Mouse (Mus musculus): ENCODE results near the gene Podn.

Gene Podn

GRCm38 (mm10) chr4:107998641-107999332, 97.5 kb downstream of the Podn start:
- DNase-seq (ENCODE audit: low spot score), result peak; percentile 63

GRCm38 (mm10) chr4:107996418-107996986, 99.7 kb downstream of the Podn start:
- DNase-seq (ENCODE audit: low spot score), result no peak

GRCm38 (mm10) chr4:107995727-107996126, 100.5 kb downstream of the Podn start:
- no peak for DNase-seq (ENCODE audit: low spot score)

- no peak for DNase-seq (ENCODE audit: low spot score)
Observed at GRCm38 (mm10) chr4:107995011-107995410, 101.2 kb downstream of the Podn start.

- DNase-seq (ENCODE audit: low spot score), result peak; percentile 49
Observed at GRCm38 (mm10) chr4:107991879-107992278, 104.4 kb downstream of the Podn start.

- DNase-seq (ENCODE audit: low spot score), result peak; percentile 77
Observed at GRCm38 (mm10) chr4:107990818-107991217, 105.4 kb downstream of the Podn start.

- DNase-seq (ENCODE audit: low spot score), result no peak
Observed at GRCm38 (mm10) chr4:107988931-107989330, 107.3 kb downstream of the Podn start.

GRCm38 (mm10) chr4:107986386-107987168, 109.7 kb downstream of the Podn start:
- no peak for DNase-seq (ENCODE audit: low spot score)

- DNase-seq (ENCODE audit: low spot score), result no peak
Observed at GRCm38 (mm10) chr4:107985812-107986211, 110.4 kb downstream of the Podn start.

- DNase-seq (ENCODE audit: low spot score), result peak; percentile 87
Observed at GRCm38 (mm10) chr4:107984282-107984981, 111.8 kb downstream of the Podn start.

- no peak for DNase-seq (ENCODE audit: low spot score)
Observed at GRCm38 (mm10) chr4:107983717-107984116, 112.5 kb downstream of the Podn start.

- no peak for DNase-seq (ENCODE audit: low spot score)
Observed at GRCm38 (mm10) chr4:107980002-107980600, 116.1 kb downstream of the Podn start.

- DNase-seq (ENCODE audit: low spot score), result no peak
Observed at GRCm38 (mm10) chr4:107979530-107979929, 116.7 kb downstream of the Podn start.

GRCm38 (mm10) chr4:107977593-107977992, 118.7 kb downstream of the Podn start:
- DNase-seq (ENCODE audit: low spot score), result no peak

GRCm38 (mm10) chr4:107975004-107975403, 121.2 kb downstream of the Podn start:
- DNase-seq (ENCODE audit: low spot score), result no peak

GRCm38 (mm10) chr4:107974527-107974926, 121.7 kb downstream of the Podn start:
- no peak for DNase-seq (ENCODE audit: low spot score)

GRCm38 (mm10) chr4:107971162-107971561, 125.1 kb downstream of the Podn start:
- peak; percentile 63 for DNase-seq (ENCODE audit: low spot score)

- no peak for DNase-seq (ENCODE audit: low spot score)
Observed at GRCm38 (mm10) chr4:107969781-107970180, 126.5 kb downstream of the Podn start.

- no peak for DNase-seq (ENCODE audit: low spot score)
Observed at GRCm38 (mm10) chr4:107967966-107968682, 128.1 kb downstream of the Podn start, which contains the start of gene Slc1a7. Gene Slc1a7 (plus strand): TSS chr4:107968332.

GRCm38 (mm10) chr4:107966416-107967109, 129.7 kb downstream of the Podn start:
- DNase-seq (ENCODE audit: low spot score), result no peak

Data from adipocyte (in vitro differentiated cells).